Mouse (Mus musculus): ENCODE data around the gene Zdhhc15. TPM values are rescaled to one million over a fixed set of nuclear protein-coding genes. Genes with fewer than 3 reads are reported as not detected.
"Not testable (repeated sequence)": the region's sequence is repeated elsewhere in the genome, so short reads cannot be mapped to it uniquely, and the experiment has no call there.

Gene Zdhhc15
- 1 to 10 TPM; 7.8 to 8.0 TPM for total RNA-seq (2021)

GRCm38 (mm10) chrX:104670757-104671549 lies at the start of gene Zdhhc15:
Gene Zdhhc15 (minus strand): TSS chrX:104671064.
- intact Hi-C loops (cut with DNase I) = no loop called here
- peak; percentile 20 to 81 for DNase-seq (ENCODE audit: extremely low spot score in 1 of 2, low spot score in 2 of 2)

- intact Hi-C loops (cut with DNase I) = no loop called here
- DNase-seq (ENCODE audit: extremely low spot score in 1 of 2, low spot score in 2 of 2) = no peak
Observed at GRCm38 (mm10) chrX:104707935-104708334, 37.1 kb upstream of the Zdhhc15 start.

DNA sequence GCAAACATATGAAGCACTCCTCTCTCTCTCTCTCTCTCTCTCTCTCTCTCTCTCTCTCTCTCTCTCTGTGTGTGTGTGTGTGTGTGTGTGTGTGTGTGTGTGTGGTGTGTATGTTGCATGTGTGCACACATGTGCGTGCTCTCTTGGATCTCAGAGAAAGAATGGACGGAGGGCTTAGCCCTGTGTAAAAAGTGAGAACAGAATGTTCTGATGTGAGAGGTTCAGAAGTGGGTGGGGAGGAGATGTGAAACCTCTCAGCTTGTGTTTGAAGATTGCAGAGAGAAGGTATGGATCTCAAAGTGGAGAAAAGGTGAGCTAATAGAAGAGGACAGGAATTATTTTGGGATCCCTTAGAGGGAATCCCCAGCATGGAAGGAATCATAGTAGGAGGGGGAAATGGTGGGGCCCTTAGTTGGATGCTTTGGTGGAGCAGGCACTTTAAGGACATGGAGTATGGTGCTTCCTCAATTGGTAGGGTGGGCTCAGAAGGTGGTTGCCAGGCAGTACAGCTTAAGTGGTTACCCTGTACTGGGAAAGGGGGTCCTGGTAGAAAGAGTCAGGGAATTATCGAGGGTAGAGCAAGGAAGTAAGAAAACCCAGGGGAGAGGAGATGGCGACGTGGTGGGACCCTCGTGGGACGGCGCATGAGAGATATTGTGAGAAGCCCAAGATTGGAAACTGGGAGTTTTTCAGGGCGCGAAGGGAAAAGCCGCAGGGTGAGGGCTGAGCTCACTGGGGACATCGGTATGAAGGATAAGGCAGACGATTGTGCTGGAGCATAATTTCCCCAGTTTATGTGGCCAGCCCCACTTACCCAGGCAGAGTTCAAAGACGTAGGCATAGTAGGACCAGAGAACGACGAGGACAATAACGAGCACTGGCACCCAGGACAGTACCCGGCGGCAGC lies 761 bp downstream of the Zdhhc15 start:
- intact Hi-C loops (cut with DNase I) = no loop called here
- no peak for DNase-seq (ENCODE audit: extremely low spot score in 1 of 2, low spot score in 2 of 2)

GRCm38 (mm10) chrX:104656976-104657375 lies 13.9 kb downstream of the Zdhhc15 start:
- intact Hi-C loops (cut with DNase I) = no loop called here

DNA sequence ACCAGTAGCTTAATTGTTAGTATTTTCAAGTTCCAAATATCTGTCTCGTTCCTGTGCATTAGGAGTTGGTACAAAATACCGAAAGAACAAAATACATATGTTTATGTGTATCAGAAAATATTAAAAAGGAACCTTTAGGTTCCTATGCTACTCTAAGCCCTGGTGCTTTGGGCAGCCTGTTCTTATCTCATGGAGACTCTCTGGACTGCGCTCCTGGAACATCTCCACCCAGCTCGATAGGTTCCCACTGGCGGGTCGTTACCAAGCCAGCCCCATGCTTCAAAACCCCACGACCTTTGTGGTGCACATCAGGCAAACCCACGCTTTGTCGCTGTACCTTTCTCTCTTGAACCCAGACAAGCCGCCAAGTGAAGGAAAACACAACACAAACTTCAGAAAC lies 58.3 kb downstream of the Zdhhc15 start:
- DNase-seq (ENCODE audit: extremely low spot score in 1 of 2, low spot score in 2 of 2) = no peak
- intact Hi-C loops (cut with DNase I) = no loop called here

More at GRCm38 (mm10) chrX:104656976-104657375, 13.9 kb downstream of the Zdhhc15 start:
- no peak for DNase-seq (ENCODE audit: extremely low spot score in 1 of 2, low spot score in 2 of 2)

DNA sequence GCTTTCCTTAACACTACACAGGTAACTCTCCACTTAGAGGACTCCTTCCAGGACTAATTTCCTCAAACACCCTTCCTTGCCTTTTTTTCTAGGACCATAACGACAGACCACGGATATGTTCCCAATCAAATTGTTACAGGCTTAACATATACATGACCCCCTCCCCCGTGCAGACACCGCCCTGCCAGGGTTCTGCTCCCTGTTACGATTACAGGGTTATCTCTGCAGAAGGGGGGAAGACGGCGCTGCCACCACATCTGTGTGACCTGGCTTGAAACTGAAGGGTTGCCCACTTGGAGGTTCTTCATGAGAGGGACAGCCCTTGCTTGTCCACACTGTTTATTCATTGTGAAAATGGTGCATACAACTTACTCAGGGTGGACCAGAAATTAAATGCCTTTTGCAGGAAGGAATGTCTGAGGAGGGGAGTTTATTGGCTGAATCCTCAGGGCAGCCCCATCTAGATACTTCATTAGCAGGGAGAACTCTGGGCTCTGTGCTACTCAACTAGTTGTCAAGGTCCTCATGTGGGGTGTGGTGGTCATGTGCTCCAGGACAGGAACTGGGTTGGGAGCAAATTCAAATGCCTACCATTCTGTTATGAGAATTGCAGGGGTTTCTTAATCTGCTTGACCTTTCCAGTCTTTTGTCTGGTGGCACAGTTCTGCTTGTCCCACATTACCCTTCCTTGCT lies 67.0 kb downstream of the Zdhhc15 start:
- intact Hi-C loops (cut with DNase I); DNase-seq (ENCODE audit: extremely low spot score in 1 of 2, low spot score in 2 of 2): not testable (repeated sequence)

- DNase-seq (ENCODE audit: extremely low spot score in 1 of 2, low spot score in 2 of 2); intact Hi-C loops (cut with DNase I): not testable (repeated sequence)
Observed at GRCm38 (mm10) chrX:104602168-104602859, 68.5 kb downstream of the Zdhhc15 start.

- intact Hi-C loops (cut with DNase I) = no loop called here
- DNase-seq (ENCODE audit: extremely low spot score in 1 of 2, low spot score in 2 of 2) = no peak
Observed at GRCm38 (mm10) chrX:104573946-104574345, 96.9 kb downstream of the Zdhhc15 start.

- no peak for DNase-seq (ENCODE audit: extremely low spot score in 1 of 2, low spot score in 2 of 2)
- intact Hi-C loops (cut with DNase I) = no loop called here
Observed at GRCm38 (mm10) chrX:104567497-104567896, 103.4 kb downstream of the Zdhhc15 start.

DNA sequence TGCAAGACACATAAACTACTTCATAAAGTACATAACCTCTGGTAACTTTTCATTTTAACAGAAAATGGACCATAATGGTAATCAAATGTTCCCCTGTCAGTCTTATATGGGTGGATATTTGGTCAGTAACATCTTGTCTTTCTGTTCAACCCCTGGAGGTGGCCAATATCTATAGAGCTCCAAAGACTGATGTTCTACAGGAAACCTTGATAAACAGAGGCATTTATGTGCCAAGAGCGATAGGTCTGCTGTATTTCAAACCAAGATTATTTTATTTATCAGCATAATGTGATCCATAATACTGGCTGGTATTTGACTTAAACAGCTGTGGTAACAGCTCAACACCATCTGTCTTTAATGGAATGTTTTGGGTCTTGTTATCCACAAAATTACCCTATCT lies 125.6 kb downstream of the Zdhhc15 start:
- DNase-seq (ENCODE audit: extremely low spot score in 1 of 2, low spot score in 2 of 2) = no peak
- intact Hi-C loops (cut with DNase I) = no loop called here

DNA sequence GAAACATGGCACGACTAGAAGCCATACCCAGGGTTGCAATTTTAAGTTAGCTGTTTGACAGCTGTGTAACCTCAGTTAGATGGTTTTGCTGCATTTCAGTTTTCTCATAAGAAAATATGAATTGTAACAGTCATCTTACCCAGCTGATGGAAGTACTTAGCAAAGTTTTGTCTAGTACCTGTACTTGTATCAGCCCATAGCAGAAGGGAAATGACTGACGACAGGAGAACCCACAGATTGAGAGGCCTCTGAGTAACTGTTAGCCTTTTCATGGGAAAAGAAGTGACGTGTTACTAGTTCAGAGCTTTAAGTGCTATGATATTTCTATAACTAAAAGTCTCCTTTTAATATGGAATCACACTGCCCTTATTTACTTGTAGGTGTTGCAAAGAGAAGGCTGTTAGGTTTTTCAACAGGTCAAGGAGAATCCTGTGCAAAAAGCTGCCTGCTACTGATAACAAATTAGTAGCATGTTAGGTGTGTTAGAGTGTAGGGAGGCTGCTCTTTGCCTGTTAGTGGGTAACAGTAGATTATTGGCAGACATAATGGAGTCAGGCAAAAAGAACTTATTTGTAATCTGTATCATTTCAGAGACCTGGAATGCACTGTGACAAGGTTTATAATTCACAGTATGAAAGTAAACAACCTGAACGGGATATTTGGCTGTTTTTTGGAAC lies 126.8 kb downstream of the Zdhhc15 start:
- DNase-seq (ENCODE audit: extremely low spot score in 1 of 2, low spot score in 2 of 2) = no peak
- intact Hi-C loops (cut with DNase I) = no loop called here

- intact Hi-C loops (cut with DNase I) = no loop called here
- DNase-seq (ENCODE audit: extremely low spot score in 1 of 2, low spot score in 2 of 2) = no peak
Observed at GRCm38 (mm10) chrX:104542635-104543034, 128.2 kb downstream of the Zdhhc15 start.

DNA sequence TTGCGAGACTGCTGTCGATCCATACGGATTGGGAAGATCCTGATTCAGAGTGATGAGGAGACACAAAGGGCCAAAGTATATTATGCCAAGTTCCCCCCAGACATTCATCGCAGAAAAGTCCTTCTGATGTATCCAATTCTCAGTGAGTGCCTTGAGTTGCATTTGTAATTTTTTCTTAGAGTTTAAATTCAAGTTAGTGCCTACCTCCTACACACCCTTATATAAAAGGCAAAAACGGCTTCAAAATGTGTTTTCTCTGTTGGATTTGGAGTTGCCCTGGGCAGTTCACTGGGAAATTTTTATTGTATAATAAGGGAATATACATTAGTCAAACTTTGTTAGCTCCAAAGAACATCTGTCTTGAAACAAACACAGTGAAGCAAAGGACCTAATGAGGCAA lies 169.1 kb downstream of the Zdhhc15 start:
- no peak for DNase-seq (ENCODE audit: extremely low spot score in 1 of 2, low spot score in 2 of 2)
- intact Hi-C loops (cut with DNase I) = no loop called here

- no peak for DNase-seq (ENCODE audit: extremely low spot score in 1 of 2, low spot score in 2 of 2)
- intact Hi-C loops (cut with DNase I) = no loop called here
Observed at GRCm38 (mm10) chrX:104489626-104490355, 181.1 kb downstream of the Zdhhc15 start.

GRCm38 (mm10) chrX:104488870-104489467 lies 181.9 kb downstream of the Zdhhc15 start:
- intact Hi-C loops (cut with DNase I) = no loop called here

DNA sequence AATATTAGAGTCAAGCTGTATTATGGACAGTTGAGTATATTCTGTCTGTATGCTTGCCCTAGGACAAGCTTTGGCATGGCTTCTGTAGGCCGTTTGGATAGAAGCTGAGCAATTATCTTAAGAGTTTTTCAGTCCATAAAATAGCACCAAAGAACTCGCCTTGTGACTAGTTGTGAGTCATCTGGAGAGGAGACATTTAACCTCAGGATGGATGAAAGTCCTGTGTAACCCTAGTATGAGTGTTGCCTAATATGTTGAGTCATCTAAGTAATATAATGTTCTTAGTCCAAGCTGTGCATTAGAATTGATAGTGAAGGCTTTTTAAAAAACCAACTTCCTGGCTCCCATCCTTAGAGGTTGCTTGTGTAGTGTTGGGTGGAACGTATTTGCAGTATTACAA lies 182.8 kb downstream of the Zdhhc15 start:
- intact Hi-C loops (cut with DNase I) = no loop called here
- no peak for DNase-seq (ENCODE audit: extremely low spot score in 1 of 2, low spot score in 2 of 2)

More at GRCm38 (mm10) chrX:104488870-104489467, 181.9 kb downstream of the Zdhhc15 start:
- DNase-seq (ENCODE audit: extremely low spot score in 1 of 2, low spot score in 2 of 2) = no peak

Data from left cerebral cortex, postnatal 10 days (tissue).